Mouse (Mus musculus) yolk sac, embryonic 10.5 days (tissue): Measurements from ENCODE around the gene Zfp410.

ENCODE experiments used
- DNase-seq: peaks from one replicate; pipeline ENCODE4 v3.0.0-alpha.2; 2017; ENCODE audit warnings: low spot score

The Zfp410 gene

GRCm38 (mm10) chr12:84361555-84362489, 45.2 kb downstream of the Zfp410 start, which contains the start of the genes Coq6 and Fam161b:
TSS of gene Coq6 (plus strand) at chr12:84361657.
TSS of gene Fam161b (minus strand) at chr12:84361833.
- peak; percentile 93 for DNase-seq

GRCm38 (mm10) chr12:84362872-84363271, 46.2 kb downstream of the Zfp410 start:
- DNase-seq, result no peak

- peak; percentile 13 for DNase-seq
These were observed 47.6 kb downstream of the Zfp410 start for GRCm38 (mm10) chr12:84364291-84364690.

- DNase-seq, result no peak
These were observed 48.5 kb downstream of the Zfp410 start for GRCm38 (mm10) chr12:84365137-84365536.

GRCm38 (mm10) chr12:84366971-84367370, 50.3 kb downstream of the Zfp410 start:
- no peak for DNase-seq

GRCm38 (mm10) chr12:84371647-84372046, 55.0 kb downstream of the Zfp410 start:
- DNase-seq, result no peak

GRCm38 (mm10) chr12:84373831-84374481, 57.3 kb downstream of the Zfp410 start:
- no peak for DNase-seq

GRCm38 (mm10) chr12:84382369-84382768, 65.7 kb downstream of the Zfp410 start:
- DNase-seq, result no peak

- DNase-seq, result peak; percentile 69
These were observed 68.0 kb downstream of the Zfp410 start for GRCm38 (mm10) chr12:84384644-84385081.

GRCm38 (mm10) chr12:84385408-84385807, 68.8 kb downstream of the Zfp410 start:
- no peak for DNase-seq

- no peak for DNase-seq
These were observed 71.4 kb downstream of the Zfp410 start for GRCm38 (mm10) chr12:84388097-84388496.

- DNase-seq, result peak; percentile 65
These were observed 72.2 kb downstream of the Zfp410 start for GRCm38 (mm10) chr12:84388774-84389400.

GRCm38 (mm10) chr12:84390336-84390735, 73.7 kb downstream of the Zfp410 start:
- no peak for DNase-seq

- no peak for DNase-seq
These were observed 76.0 kb downstream of the Zfp410 start for GRCm38 (mm10) chr12:84392681-84393080.
